Comparison of ENCODE assay signal across 24 mouse cellular contexts in the genomic region with DNA sequence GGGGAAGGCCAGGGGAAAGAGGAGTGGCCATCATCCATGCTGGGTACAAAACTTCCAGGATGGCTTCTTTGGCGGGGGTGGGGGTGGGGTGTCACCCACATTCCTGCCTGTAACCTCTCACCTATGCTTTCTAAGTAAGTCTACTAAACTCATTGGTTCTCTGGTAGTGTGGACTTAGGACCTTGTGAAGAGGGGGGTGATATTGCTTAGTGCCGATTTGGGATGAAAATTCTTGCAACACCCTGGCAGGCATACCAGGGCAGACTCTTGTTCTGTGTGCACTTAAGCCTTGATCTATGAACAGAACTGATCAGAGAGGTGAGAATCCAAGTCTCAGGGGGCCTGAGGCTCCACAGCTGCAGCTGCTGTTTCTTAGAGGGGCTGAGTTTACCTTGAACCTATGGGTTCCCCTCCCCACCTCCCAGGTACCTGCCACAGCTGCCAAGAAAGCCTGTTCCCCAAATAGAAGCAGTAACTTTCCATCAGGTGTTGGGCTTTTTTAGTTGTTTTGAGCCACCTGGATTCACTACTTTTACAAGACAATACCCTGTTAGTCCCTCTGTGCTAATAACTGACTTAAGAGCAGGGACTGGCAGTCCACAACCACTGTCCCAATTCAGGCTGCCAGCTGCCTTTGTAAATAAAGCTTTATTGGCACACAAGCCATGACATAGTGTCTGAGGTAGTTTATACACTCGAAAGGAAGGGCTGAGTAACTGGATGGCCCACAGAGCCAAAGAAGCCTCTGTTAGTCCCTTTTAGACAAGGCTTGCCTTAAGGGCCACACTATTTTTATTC. TPM values are rescaled to one million over a fixed set of nuclear protein-coding genes. Genes with fewer than 3 reads are reported as not detected.
DNase-seq lines count a peak whose midpoint lies in the region; ATAC-seq and TF ChIP-seq lines count a peak whose summit lies in the region.
"Had no signal": no experiment of that assay in that cellular context is flagged by ENCODE, and none has a peak within 500 bp of the region (broad histone marks: within the 10 kb centered on the region; RNA-seq: fewer than 3 reads in every experiment).

No protein-coding gene starts in this region.

- no peak overlapping the region for H3K4me2 ChIP-seq in intestine, embryonic 16.5 days (ENCODE audit: low read depth, low read length)
- H3K4me2 ChIP-seq in intestine, embryonic 15.5 days (replicated peaks): no peak overlapping the region
- H3K4me2 ChIP-seq in forebrain, embryonic 16.5 days (ENCODE audit: low read length): no peak overlapping the region
- H3K4me2 ChIP-seq: embryonic facial prominence, embryonic 15.5 days; forebrain, embryonic 15.5 days; hindbrain, embryonic 14.5 days; kidney, embryonic 15.5 days; limb, embryonic 13.5 days; lung, embryonic 14.5 days; midbrain, embryonic 15.5 days; neural tube, embryonic 13.5 days had no signal

- no peaks in the 10 kb centered on the region for H3K27me3 ChIP-seq in intestine, embryonic 16.5 days (replicated peaks; ENCODE audit: control insufficient read depth, insufficient read depth, low read length)
- H3K27me3 ChIP-seq in intestine, embryonic 15.5 days (replicated peaks): no peaks in the 10 kb centered on the region
- H3K27me3 ChIP-seq in thymus, adult 2 months (ENCODE audit: control insufficient read depth, insufficient read depth, low read length): no peaks in the 10 kb centered on the region
- H3K27me3 ChIP-seq in small intestine, adult 2 months (ENCODE audit: control insufficient read depth, insufficient read depth, low read length): no peaks in the 10 kb centered on the region
- H3K27me3 ChIP-seq in forebrain, embryonic 16.5 days (replicated peaks; ENCODE audit: control insufficient read depth, insufficient read depth, low read length): no peaks in the 10 kb centered on the region
- H3K27me3 ChIP-seq: embryonic facial prominence, embryonic 15.5 days; forebrain, embryonic 15.5 days; kidney, embryonic 15.5 days; limb, embryonic 13.5 days; midbrain, embryonic 15.5 days; neural tube, embryonic 13.5 days had no signal

- no peaks in the 10 kb centered on the region for H3K4me1 ChIP-seq in intestine, embryonic 16.5 days (ENCODE audit: control insufficient read depth, insufficient read depth, low read length)
- 0 out of 2 replicates have a peak, but pooled peaks cover 4% of the 10 kb centered on the region for H3K4me1 ChIP-seq in intestine, embryonic 15.5 days (replicated peaks)
- peaks cover 83% of the 10 kb centered on the region for H3K4me1 ChIP-seq in thymus, adult 2 months (replicated peaks; ENCODE audit: control insufficient read depth, insufficient read depth, low read length)
- peaks cover 63% of the 10 kb centered on the region for H3K4me1 ChIP-seq in small intestine, adult 2 months (ENCODE audit: control insufficient read depth, insufficient read depth, insufficient read length, low read length)
- H3K4me1 ChIP-seq in forebrain, embryonic 16.5 days (replicated peaks; ENCODE audit: control insufficient read depth, insufficient read depth, low read length): peaks cover 6% of the 10 kb centered on the region; the same call in 1 of the 2 replicates

- H3K9ac ChIP-seq in intestine, embryonic 16.5 days (ENCODE audit: low read depth, low read length): no peak overlapping the region
- no peak overlapping the region for H3K9ac ChIP-seq in intestine, embryonic 15.5 days
- no peak overlapping the region for H3K9ac ChIP-seq in forebrain, embryonic 16.5 days (replicated peaks; ENCODE audit: low read depth, low read length)
- H3K9ac ChIP-seq: embryonic facial prominence, embryonic 15.5 days; forebrain, embryonic 15.5 days; hindbrain, embryonic 14.5 days; kidney, embryonic 15.5 days; limb, embryonic 13.5 days; lung, embryonic 14.5 days; midbrain, embryonic 15.5 days; neural tube, embryonic 13.5 days had no signal

- TF ChIP-seq POLR2A in thymus, adult 2 months (IDR thresholded peaks at IDR 0.05; ENCODE audit: control insufficient read depth, extremely low read depth, insufficient read depth, low read length, poor library complexity): no peak
- TF ChIP-seq POLR2A in small intestine, adult 2 months (IDR thresholded peaks at IDR 0.05; ENCODE audit: low read depth, low read length): no peak

- no peak overlapping the region for H3K27ac ChIP-seq in intestine, embryonic 16.5 days (ENCODE audit: low read length)
- no peak overlapping the region for H3K27ac ChIP-seq in intestine, embryonic 15.5 days
- peak overlapping the region; percentile 94 for H3K27ac ChIP-seq in thymus, adult 2 months (ENCODE audit: control insufficient read depth, insufficient read depth, low read length)
- H3K27ac ChIP-seq in small intestine, adult 2 months (ENCODE audit: insufficient read depth, low read depth, low read length): peak overlapping the region; percentile 23
- H3K27ac ChIP-seq in forebrain, embryonic 16.5 days (ENCODE audit: low read length): no peak overlapping the region
- H3K27ac ChIP-seq: embryonic facial prominence, embryonic 15.5 days; forebrain, embryonic 15.5 days; hindbrain, embryonic 14.5 days; kidney, embryonic 15.5 days; limb, embryonic 13.5 days; midbrain, embryonic 15.5 days; neural tube, embryonic 13.5 days; stomach, postnatal 0 days had no signal

- peak; percentile 34; the same call in 1 of the 2 replicates for ATAC-seq in intestine, embryonic 16.5 days
- no peak for ATAC-seq in intestine, embryonic 15.5 days
- no peak for ATAC-seq in forebrain, embryonic 16.5 days
- ATAC-seq: activated CD4-positive, CD25-positive, alpha-beta regulatory T cell, adult 4 months; forebrain, embryonic 15.5 days; inflammation-experienced regulatory T-cells, adult 6 months; midbrain, embryonic 15.5 days had no signal

- H3K4me3 ChIP-seq in intestine, embryonic 16.5 days (ENCODE audit: low read length): no peak overlapping the region
- H3K4me3 ChIP-seq in intestine, embryonic 15.5 days (replicated peaks): no peak overlapping the region
- no peak overlapping the region for H3K4me3 ChIP-seq in thymus, adult 2 months (ENCODE audit: control insufficient read depth, insufficient read depth, low read length)
- no peak overlapping the region for H3K4me3 ChIP-seq in small intestine, adult 2 months (ENCODE audit: low read depth, low read length)
- H3K4me3 ChIP-seq in forebrain, embryonic 16.5 days (replicated peaks; ENCODE audit: low read length): no peak overlapping the region
- H3K4me3 ChIP-seq: embryonic facial prominence, embryonic 15.5 days; forebrain, embryonic 15.5 days; kidney, embryonic 15.5 days; limb, embryonic 13.5 days; midbrain, embryonic 15.5 days; neural tube, embryonic 13.5 days had no signal

- no peak for TF ChIP-seq CTCF in thymus, adult 2 months (IDR thresholded peaks at IDR 0.05; ENCODE audit: borderline replicate concordance, control insufficient read depth, extremely low read depth, insufficient read depth, low read length, poor library complexity)
- TF ChIP-seq CTCF in small intestine, adult 2 months (IDR thresholded peaks at IDR 0.05; ENCODE audit: extremely low read depth, insufficient read length, insufficient replicate concordance, low read depth, low read length): no peak

- 66% methylated on average over 3 of the region's 3 CpGs for WGBS in intestine, embryonic 16.5 days
- 71% methylated on average over 3 of the region's 3 CpGs for WGBS in intestine, embryonic 15.5 days
- WGBS in thymus, adult 2 months: 83% methylated on average over 3 of the region's 3 CpGs
- WGBS in small intestine, adult 2 months: 37% methylated on average over 3 of the region's 3 CpGs
- WGBS in forebrain, embryonic 16.5 days: 82% methylated on average over 3 of the region's 3 CpGs

- H3K9me3 ChIP-seq in intestine, embryonic 16.5 days (ENCODE audit: control insufficient read depth, low read length): no peaks in the 10 kb centered on the region
- no peaks in the 10 kb centered on the region for H3K9me3 ChIP-seq in intestine, embryonic 15.5 days
- no peaks in the 10 kb centered on the region for H3K9me3 ChIP-seq in forebrain, embryonic 16.5 days (ENCODE audit: control insufficient read depth, low read length)
- H3K9me3 ChIP-seq: embryonic facial prominence, embryonic 15.5 days; forebrain, embryonic 15.5 days; kidney, embryonic 15.5 days; limb, embryonic 13.5 days; midbrain, embryonic 15.5 days; neural tube, embryonic 13.5 days had no signal

- no peaks in the 10 kb centered on the region for H3K36me3 ChIP-seq in intestine, embryonic 16.5 days (ENCODE audit: control insufficient read depth, insufficient read depth, low read length)
- no peaks in the 10 kb centered on the region for H3K36me3 ChIP-seq in intestine, embryonic 15.5 days
- H3K36me3 ChIP-seq in thymus, adult 2 months (ENCODE audit: control insufficient read depth, insufficient read depth, low read length): no peaks in the 10 kb centered on the region
- no peaks in the 10 kb centered on the region for H3K36me3 ChIP-seq in small intestine, adult 2 months (ENCODE audit: control insufficient read depth, insufficient read depth, low read length)
- H3K36me3 ChIP-seq in forebrain, embryonic 16.5 days (ENCODE audit: control insufficient read depth, insufficient read depth): no peaks in the 10 kb centered on the region
- H3K36me3 ChIP-seq: embryonic facial prominence, embryonic 15.5 days; forebrain, embryonic 15.5 days; kidney, embryonic 15.5 days; limb, embryonic 13.5 days; midbrain, embryonic 15.5 days; neural tube, embryonic 13.5 days had no signal

- DNase-seq in thymus, adult 2 months: peak; percentile 43
- DNase-seq in thymus, postnatal 10 days (ENCODE audit: low spot score in 2 of 2): no peak
- no peak for DNase-seq in layer of hippocampus, postnatal 14 days (ENCODE audit: low spot score in 2 of 2)
- DNase-seq: adrenal gland, adult 8-10 months; cerebellum, adult 8-10 months; gastrocnemius, postnatal 14 days; heart, adult 11 months; kidney, postnatal 36 days; lung, embryonic 14.5 days; right cerebral cortex, postnatal 4 days had no signal

RNA-seq across cellular contexts. Expression of a gene that starts 10.5 kb away (rescaled TPM):
- 7.9 and 8.0 TPM in 2 replicates for polyA plus RNA-seq in intestine, embryonic 16.5 days (2015; fragmentation: Nextera tagmentation; extraction: Ambion mirVana)
- polyA plus RNA-seq in intestine, embryonic 15.5 days (2015; fragmentation: Nextera tagmentation; extraction: Ambion mirVana): 8.4 and 8.9 TPM in 2 replicates
- polyA plus RNA-seq in thymus, adult 2 months (2012; rRNA removed): 178 and 180 TPM in 2 replicates
- 14.4 and 47.8 TPM in 2 replicates for polyA plus RNA-seq in small intestine, adult 2 months (2012; rRNA removed)
- total RNA-seq in layer of hippocampus, postnatal 14 days (2021): 10 to 100 TPM; 46.7 to 49.1 TPM
- 23.4 and 23.8 TPM in 2 replicates for polyA plus RNA-seq in forebrain, embryonic 16.5 days (2015; fragmentation: Nextera tagmentation; extraction: Ambion mirVana)

RNA-seq across cellular contexts. Expression of a gene that starts 38.8 kb away (rescaled TPM):
- 12.5 and 13.7 TPM in 2 replicates for polyA plus RNA-seq in intestine, embryonic 16.5 days (2015; fragmentation: Nextera tagmentation; extraction: Ambion mirVana)
- 10.0 and 10.9 TPM in 2 replicates for polyA plus RNA-seq in intestine, embryonic 15.5 days (2015; fragmentation: Nextera tagmentation; extraction: Ambion mirVana)
- 53.1 and 56.5 TPM in 2 replicates for polyA plus RNA-seq in thymus, adult 2 months (2012; rRNA removed)
- 23.1 and 54.8 TPM in 2 replicates for polyA plus RNA-seq in small intestine, adult 2 months (2012; rRNA removed)
- total RNA-seq in layer of hippocampus, postnatal 14 days (2021): 10 to 100 TPM; 29.8 to 30.1 TPM
- 11.6 and 13.4 TPM in 2 replicates for polyA plus RNA-seq in forebrain, embryonic 16.5 days (2015; fragmentation: Nextera tagmentation; extraction: Ambion mirVana)

Comparison
In these comparisons a context has a peak if more than half of its experiments do, and no peak if none do; other contexts are left out.
1. H3K27ac ChIP-seq: peak in thymus, adult 2 months (single experiment) and small intestine, adult 2 months (single experiment); none in intestine, embryonic 16.5 days (single experiment), intestine, embryonic 15.5 days (single experiment) and forebrain, embryonic 16.5 days (single experiment).